Mouse (Mus musculus): Measurements from ENCODE around the gene Ctnnd2. TPM values are rescaled to one million over a fixed set of nuclear protein-coding genes. Genes with fewer than 3 reads are reported as not detected.

The Ctnnd2 gene
- polyA plus RNA-seq, 1 experiment from 2014 or later = 2.0 TPM

GRCm38 (mm10) chr15:30647679-30648311 is 475.4 kb downstream of the Ctnnd2 start:
- no peak overlapping the region for H3K4me3 ChIP-seq (replicated peaks)
- 0 out of 2 replicates have a peak overlapping the region, but pooled peaks have one; percentile 1 for H3K4me2 ChIP-seq (replicated peaks)

GRCm38 (mm10) chr15:30649964-30650363 is 477.6 kb downstream of the Ctnnd2 start:
- Histone ChIP-seq H3K36me3 (no peaks in the 10 kb centered on the region), H3K27ac (no peak overlapping the region), H3K4me2 (replicated peaks) (no peak overlapping the region), H3K9me3 (no peaks in the 10 kb centered on the region), H3K4me3 (replicated peaks) (no peak overlapping the region), H3K4me1 (replicated peaks) (peaks cover 7% of the 10 kb centered on the region), H3K27me3 (replicated peaks) (peaks cover 17% of the 10 kb centered on the region), H3K9ac (no peak overlapping the region)
- no peak for ATAC-seq
- 73% methylated on average over 6 of the region's 6 CpGs for WGBS

More at GRCm38 (mm10) chr15:30647679-30648311, 475.4 kb downstream of the Ctnnd2 start:
- Histone ChIP-seq H3K36me3 (no peaks in the 10 kb centered on the region), H3K9me3 (no peaks in the 10 kb centered on the region), H3K27me3 (replicated peaks) (peaks cover 17% of the 10 kb centered on the region), H3K27ac (no peak overlapping the region), H3K4me1 (replicated peaks) (peaks cover 7% of the 10 kb centered on the region), H3K9ac (no peak overlapping the region)
- ATAC-seq = no peak
- 59% methylated on average over 7 of the region's 7 CpGs for WGBS

GRCm38 (mm10) chr15:30655433-30655832 is 483.0 kb downstream of the Ctnnd2 start:
- no peak overlapping the region for H3K4me2 ChIP-seq (replicated peaks)
- H3K4me3 ChIP-seq (replicated peaks) = no peak overlapping the region
- H3K27me3 ChIP-seq (replicated peaks) = no peaks in the 10 kb centered on the region
- ATAC-seq = no peak
- no peaks in the 10 kb centered on the region for H3K9me3 ChIP-seq
- H3K9ac ChIP-seq = no peak overlapping the region
- H3K27ac ChIP-seq = no peak overlapping the region
- H3K4me1 ChIP-seq (replicated peaks) = no peaks in the 10 kb centered on the region
- WGBS = 76% methylated on average over 9 of the region's 9 CpGs
- H3K36me3 ChIP-seq = no peaks in the 10 kb centered on the region

- H3K27me3 ChIP-seq (replicated peaks) = no peaks in the 10 kb centered on the region
- WGBS = 76% methylated on average over 3 of the region's 3 CpGs
- no peaks in the 10 kb centered on the region for H3K36me3 ChIP-seq
- no peak overlapping the region for H3K9ac ChIP-seq
- no peak overlapping the region for H3K27ac ChIP-seq
- no peaks in the 10 kb centered on the region for H3K9me3 ChIP-seq
- no peaks in the 10 kb centered on the region for H3K4me1 ChIP-seq (replicated peaks)
- no peak overlapping the region for H3K4me3 ChIP-seq (replicated peaks)
- no peak for ATAC-seq
- no peak overlapping the region for H3K4me2 ChIP-seq (replicated peaks)
Observed at GRCm38 (mm10) chr15:30657588-30657987, 485.2 kb downstream of the Ctnnd2 start.

GRCm38 (mm10) chr15:30660539-30661149 is 488.3 kb downstream of the Ctnnd2 start:
- Histone ChIP-seq H3K4me3 (replicated peaks) (no peak overlapping the region), H3K27me3 (replicated peaks) (no peaks in the 10 kb centered on the region), H3K36me3 (no peaks in the 10 kb centered on the region), H3K27ac (no peak overlapping the region), H3K9ac (no peak overlapping the region), H3K4me2 (replicated peaks) (no peak overlapping the region), H3K4me1 (replicated peaks) (no peaks in the 10 kb centered on the region), H3K9me3 (no peaks in the 10 kb centered on the region)
- WGBS = 84% methylated on average over 8 of the region's 8 CpGs
- ATAC-seq = no peak

- Histone ChIP-seq H3K4me3 (replicated peaks) (no peak overlapping the region), H3K4me1 (replicated peaks) (no peaks in the 10 kb centered on the region), H3K9me3 (no peaks in the 10 kb centered on the region), H3K27ac (no peak overlapping the region), H3K27me3 (replicated peaks) (no peaks in the 10 kb centered on the region), H3K36me3 (no peaks in the 10 kb centered on the region), H3K4me2 (replicated peaks) (no peak overlapping the region), H3K9ac (no peak overlapping the region)
- ATAC-seq = no peak
- 54% methylated on average over 6 of the region's 6 CpGs for WGBS
Observed at GRCm38 (mm10) chr15:30661689-30662422, 489.5 kb downstream of the Ctnnd2 start.

GRCm38 (mm10) chr15:30667819-30668587 is 495.6 kb downstream of the Ctnnd2 start:
- no peak for ATAC-seq
- Histone ChIP-seq H3K4me3 (replicated peaks) (no peak overlapping the region), H3K9ac (no peak overlapping the region), H3K4me2 (replicated peaks) (no peak overlapping the region), H3K27ac (no peak overlapping the region), H3K4me1 (replicated peaks) (no peaks in the 10 kb centered on the region), H3K9me3 (no peaks in the 10 kb centered on the region), H3K36me3 (no peaks in the 10 kb centered on the region), H3K27me3 (replicated peaks) (no peaks in the 10 kb centered on the region)
- 79% methylated on average over 7 of the region's 7 CpGs for WGBS

GRCm38 (mm10) chr15:30681939-30682338 is 509.5 kb downstream of the Ctnnd2 start:
- Histone ChIP-seq H3K27ac (no peak overlapping the region), H3K27me3 (replicated peaks) (no peaks in the 10 kb centered on the region), H3K4me3 (replicated peaks) (no peak overlapping the region), H3K36me3 (no peaks in the 10 kb centered on the region), H3K4me2 (replicated peaks) (no peak overlapping the region), H3K9ac (no peak overlapping the region), H3K4me1 (replicated peaks) (no peaks in the 10 kb centered on the region), H3K9me3 (no peaks in the 10 kb centered on the region)
- 80% methylated on average over 4 of the region's 4 CpGs for whole genome bisulfite sequencing
- no peak for ATAC-seq

GRCm38 (mm10) chr15:30682360-30683119 is 510.1 kb downstream of the Ctnnd2 start:
- no peak overlapping the region for H3K4me2 ChIP-seq (replicated peaks)
- WGBS = 81% methylated on average over 14 of the region's 14 CpGs
- H3K9me3 ChIP-seq = no peaks in the 10 kb centered on the region
- no peaks in the 10 kb centered on the region for H3K4me1 ChIP-seq (replicated peaks)
- no peak for ATAC-seq
- no peak overlapping the region for H3K27ac ChIP-seq
- no peak overlapping the region for H3K4me3 ChIP-seq (replicated peaks)
- H3K9ac ChIP-seq = no peak overlapping the region
- H3K27me3 ChIP-seq (replicated peaks) = no peaks in the 10 kb centered on the region
- H3K36me3 ChIP-seq = no peaks in the 10 kb centered on the region

- ATAC-seq = no peak
- WGBS = 64% methylated on average over 4 of the region's 4 CpGs
Observed at GRCm38 (mm10) chr15:30686206-30687101, 514.1 kb downstream of the Ctnnd2 start.

GRCm38 (mm10) chr15:30693754-30694205 is 521.4 kb downstream of the Ctnnd2 start:
- Histone ChIP-seq H3K36me3 (no peaks in the 10 kb centered on the region), H3K4me3 (replicated peaks) (no peak overlapping the region), H3K27ac (no peak overlapping the region), H3K27me3 (replicated peaks) (no peaks in the 10 kb centered on the region), H3K4me2 (replicated peaks) (no peak overlapping the region), H3K9me3 (no peaks in the 10 kb centered on the region), H3K4me1 (replicated peaks) (no peaks in the 10 kb centered on the region), H3K9ac (no peak overlapping the region)
- 69% methylated on average over 6 of the region's 6 CpGs for WGBS
- no peak for ATAC-seq

More at GRCm38 (mm10) chr15:30686206-30687101, 514.1 kb downstream of the Ctnnd2 start:
- H3K27ac ChIP-seq = no peak overlapping the region
- H3K4me1 ChIP-seq (replicated peaks) = no peaks in the 10 kb centered on the region
- no peak overlapping the region for H3K9ac ChIP-seq
- no peaks in the 10 kb centered on the region for H3K27me3 ChIP-seq (replicated peaks)
- no peaks in the 10 kb centered on the region for H3K9me3 ChIP-seq
- no peaks in the 10 kb centered on the region for H3K36me3 ChIP-seq
- H3K4me2 ChIP-seq (replicated peaks) = no peak overlapping the region
- no peak overlapping the region for H3K4me3 ChIP-seq (replicated peaks)
